Mouse (Mus musculus) heart, embryonic 12.5 days (tissue): ENCODE data around the gene Edil3. TPM values are rescaled to one million over a fixed set of nuclear protein-coding genes. Genes with fewer than 3 reads are reported as not detected.

Experiments used
- ATAC-seq: fragments of 200-750 bp; cut with Nextera tagmentation; 2 replicates; pipeline ENCODE4 v1.8.0; 2017; ENCODE audit warnings: moderate TSS enrichment, moderate library complexity; ENCODE audit not compliant: insufficient number of reproducible peaks, low FRiP score
- H3K27ac ChIP-seq: fragments of 300-500 bp; sonication (generic); 2 replicates; pipeline ENCODE4 v1.5.1; 2016; ENCODE audit warnings: mild to moderate bottlenecking, moderate library complexity; ENCODE audit not compliant: poor library complexity, severe bottlenecking
- H3K27me3 ChIP-seq: fragments of 300-500 bp; sonication (generic); replicated peaks from 2 replicates; pipeline ENCODE4 v1.6.1; 2016; ENCODE audit warnings: mild to moderate bottlenecking, moderate library complexity
- H3K36me3 ChIP-seq: fragments of 300-500 bp; sonication (generic); 2 replicates; pipeline ENCODE4 v1.6.1; 2016; ENCODE audit warnings: mild to moderate bottlenecking, moderate library complexity
- H3K4me1 ChIP-seq: fragments of 300-500 bp; sonication (generic); replicated peaks from 2 replicates; pipeline ENCODE4 v1.6.1; 2016; ENCODE audit warnings: mild to moderate bottlenecking
- H3K4me2 ChIP-seq: fragments of 300-500 bp; sonication (generic); 2 replicates; pipeline ENCODE4 v1.6.1; 2016; ENCODE audit warnings: mild to moderate bottlenecking, moderate library complexity
- H3K4me3 ChIP-seq: fragments of 300-500 bp; sonication (generic); 2 replicates; pipeline ENCODE4 v1.5.1; 2016; ENCODE audit warnings: mild to moderate bottlenecking
- H3K9ac ChIP-seq: fragments of 300-500 bp; sonication (generic); 2 replicates; pipeline ENCODE4 v1.6.1; 2016; ENCODE audit warnings: mild to moderate bottlenecking, moderate library complexity
- H3K9me3 ChIP-seq: fragments of 300-500 bp; sonication (generic); replicated peaks from 2 replicates; pipeline ENCODE4 v1.6.1; 2016; ENCODE audit warnings: mild to moderate bottlenecking, moderate library complexity
- WGBS: fragments of 180-500 bp; shearing (Covaris S2); methylation state at CpG from one replicate; pipeline ENCODE4 v1.1.7; 2016; 5-methylcytosine and 5-hydroxymethylcytosine counted together
- polyA plus RNA-seq: library from polyadenylated mRNA; unstranded; fragments of >200 nt; fragmentation: Nextera tagmentation; extraction: Ambion mirVana; gene quantifications from 2 replicates; pipeline ENCODE4 v1.2.1, GENCODE M21; 2016

Gene Edil3
- polyA plus RNA-seq = 15.6 and 16.5 TPM in 2 replicates

DNA sequence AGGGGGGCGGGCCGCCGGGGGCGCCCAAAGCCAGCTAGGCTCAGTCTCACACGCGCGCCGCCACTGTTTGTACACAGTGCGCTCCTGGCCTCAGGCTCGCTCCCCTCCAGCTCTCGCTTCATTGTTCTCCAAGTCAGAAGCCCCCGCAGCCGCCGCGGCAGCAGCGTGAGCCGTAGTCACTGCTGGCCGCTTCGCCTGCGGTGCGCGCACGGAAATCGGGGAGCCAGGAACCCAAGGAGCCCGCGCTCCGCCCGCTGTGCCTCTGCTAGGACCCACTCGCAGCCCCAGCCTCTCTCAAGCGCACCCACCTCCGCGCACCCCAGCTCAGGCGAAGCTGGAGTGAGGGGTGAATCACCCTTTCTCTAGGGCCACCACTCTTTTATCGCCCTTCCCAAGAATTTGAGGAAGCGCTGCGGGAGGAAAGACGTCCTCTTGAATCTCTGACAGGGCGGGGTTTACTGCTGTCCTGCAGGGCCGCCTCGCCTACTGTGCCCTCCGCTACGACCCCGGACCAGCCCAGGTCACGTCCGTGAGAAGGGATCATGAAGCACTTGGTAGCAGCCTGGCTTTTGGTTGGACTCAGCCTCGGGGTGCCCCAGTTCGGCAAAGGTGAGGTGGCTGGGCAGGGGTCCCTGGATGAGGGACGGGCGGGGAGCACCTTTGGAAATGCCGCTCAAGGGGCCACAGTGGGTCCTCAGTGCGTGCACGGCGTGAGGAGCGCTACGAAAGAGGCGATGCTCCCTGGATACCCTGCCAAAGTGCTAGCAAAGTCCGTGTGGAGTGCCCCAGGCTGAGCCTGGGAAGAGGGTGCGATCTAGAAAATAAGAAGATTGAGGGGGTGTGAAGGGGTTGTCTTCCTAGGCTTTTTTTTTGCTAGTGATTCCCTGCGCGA, at the start of gene Edil3:
Gene Edil3 (plus strand): TSS at position 33 of the 892 bp plus-strand sequence.
- H3K27ac ChIP-seq = peak within 1 kb of the TSS; percentile 20
- under 1% methylated on average over 53 of the region's 60 CpGs for WGBS
- H3K27me3 ChIP-seq = no peaks in the 10 kb centered on the region
- peak within 1 kb of the TSS; percentile 94 for H3K4me2 ChIP-seq
- H3K9ac ChIP-seq = peak within 1 kb of the TSS; percentile 76
- peaks cover 11% of the 10 kb centered on the region for H3K4me1 ChIP-seq
- no peaks in the 10 kb centered on the region for H3K9me3 ChIP-seq
- peak within 1 kb of the TSS; percentile 58 for H3K4me3 ChIP-seq
- ATAC-seq = peak; percentile 80
- no peaks in the 10 kb centered on the region for H3K36me3 ChIP-seq

DNA sequence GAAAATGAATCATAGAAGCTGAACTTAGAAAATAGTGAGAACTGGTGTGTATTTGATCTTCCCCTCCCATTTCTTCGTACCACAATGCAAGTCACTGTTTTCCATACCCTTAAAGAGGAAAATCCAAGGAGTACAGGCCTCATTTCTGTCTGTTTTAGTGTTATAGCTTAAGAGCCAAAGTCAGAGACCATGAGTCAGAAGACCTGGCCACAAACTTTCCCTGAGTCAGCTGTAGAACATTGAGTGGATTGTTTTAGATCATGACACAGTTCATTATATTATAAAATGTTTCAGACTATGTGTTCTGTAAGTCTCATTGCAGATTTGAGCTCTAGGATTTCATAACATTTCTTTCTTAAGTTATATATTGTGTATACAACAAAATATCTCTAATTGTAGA, 22.1 kb upstream of the Edil3 start:
- no peaks in the 10 kb centered on the region for H3K36me3 ChIP-seq
- H3K4me1 ChIP-seq = no peaks in the 10 kb centered on the region
- WGBS = 60% methylated on average over 1 of the region's 1 CpGs
- H3K4me2 ChIP-seq = no peak overlapping the region
- no peaks in the 10 kb centered on the region for H3K27me3 ChIP-seq
- H3K9me3 ChIP-seq = no peaks in the 10 kb centered on the region
- H3K9ac ChIP-seq = no peak overlapping the region
- no peak overlapping the region for H3K4me3 ChIP-seq
- no peak for ATAC-seq
- no peak overlapping the region for H3K27ac ChIP-seq

DNA sequence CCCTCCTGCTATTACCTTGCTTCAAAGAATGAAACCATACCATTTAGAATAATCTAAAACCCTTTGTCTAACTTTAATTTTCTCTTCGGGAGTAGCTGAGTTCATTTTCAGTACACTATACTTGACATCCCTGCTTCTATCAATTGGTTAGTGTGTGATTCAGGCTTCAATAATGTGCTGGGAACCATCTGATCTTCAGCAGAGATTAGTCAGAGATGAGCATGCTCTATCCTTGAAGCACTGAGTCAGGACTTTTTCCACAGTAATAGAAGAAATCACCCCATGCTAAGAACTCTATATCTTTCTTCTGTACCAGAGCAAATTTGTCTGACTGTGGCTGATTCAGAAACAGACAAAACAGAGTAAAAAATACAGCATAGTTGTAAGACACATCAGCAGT, 20.3 kb upstream of the Edil3 start:
- Histone ChIP-seq H3K4me1 (no peaks in the 10 kb centered on the region), H3K9me3 (no peaks in the 10 kb centered on the region), H3K27me3 (no peaks in the 10 kb centered on the region), H3K27ac (no peak overlapping the region), H3K9ac (no peak overlapping the region), H3K36me3 (no peaks in the 10 kb centered on the region), H3K4me3 (no peak overlapping the region), H3K4me2 (no peak overlapping the region)
- no peak for ATAC-seq
- WGBS = 87% methylated on average over 1 of the region's 1 CpGs

DNA sequence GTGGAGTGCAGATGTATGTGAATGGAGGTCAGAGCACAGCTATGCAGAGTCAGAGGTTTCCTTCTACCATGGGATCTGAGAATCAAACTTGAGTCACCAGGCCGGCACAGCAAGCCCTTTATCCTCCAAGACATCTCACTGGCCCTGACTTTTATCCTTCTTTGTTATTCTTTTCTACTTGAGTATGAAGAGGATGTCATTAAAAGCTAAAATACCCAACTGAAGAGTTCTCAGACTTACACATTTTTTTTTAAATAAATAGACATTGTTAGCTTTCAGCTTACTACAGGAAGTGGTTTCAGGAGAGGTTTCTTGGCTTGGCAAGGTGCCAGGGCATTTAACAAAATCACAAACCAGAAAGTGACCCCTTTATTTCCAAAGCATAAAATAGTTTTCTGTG, 15.4 kb upstream of the Edil3 start:
- Histone ChIP-seq H3K9me3 (no peaks in the 10 kb centered on the region), H3K27ac (no peak overlapping the region), H3K4me2 (no peak overlapping the region), H3K4me1 (no peaks in the 10 kb centered on the region), H3K27me3 (no peaks in the 10 kb centered on the region), H3K36me3 (no peaks in the 10 kb centered on the region), H3K4me3 (no peak overlapping the region), H3K9ac (no peak overlapping the region)
- WGBS = 38% methylated on average over 1 of the region's 1 CpGs
- no peak for ATAC-seq

DNA sequence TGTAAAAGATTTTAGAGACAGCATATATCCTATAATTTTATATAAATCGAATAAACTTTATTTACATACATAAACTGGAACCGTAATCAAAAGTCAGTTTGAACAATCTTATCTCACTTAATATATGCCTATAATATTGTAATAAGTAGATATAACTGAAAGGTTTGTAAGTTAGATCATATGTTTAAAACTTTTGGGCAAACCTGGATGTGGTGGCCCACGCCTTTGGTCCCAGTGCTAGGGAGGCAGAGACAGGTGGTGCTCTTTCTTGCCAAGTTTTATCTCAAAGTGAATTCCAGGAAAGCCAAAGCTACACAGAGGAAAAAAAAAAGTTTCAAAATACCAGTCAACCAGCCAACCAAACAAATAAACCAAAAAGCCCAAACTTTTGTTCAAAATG, 15.0 kb upstream of the Edil3 start:
- Histone ChIP-seq H3K27me3 (no peaks in the 10 kb centered on the region), H3K9ac (no peak overlapping the region), H3K9me3 (no peaks in the 10 kb centered on the region), H3K4me3 (no peak overlapping the region), H3K27ac (no peak overlapping the region), H3K4me2 (no peak overlapping the region), H3K4me1 (no peaks in the 10 kb centered on the region), H3K36me3 (no peaks in the 10 kb centered on the region)
- WGBS = 83% methylated on average over 3 of the region's 3 CpGs
- no peak for ATAC-seq

DNA sequence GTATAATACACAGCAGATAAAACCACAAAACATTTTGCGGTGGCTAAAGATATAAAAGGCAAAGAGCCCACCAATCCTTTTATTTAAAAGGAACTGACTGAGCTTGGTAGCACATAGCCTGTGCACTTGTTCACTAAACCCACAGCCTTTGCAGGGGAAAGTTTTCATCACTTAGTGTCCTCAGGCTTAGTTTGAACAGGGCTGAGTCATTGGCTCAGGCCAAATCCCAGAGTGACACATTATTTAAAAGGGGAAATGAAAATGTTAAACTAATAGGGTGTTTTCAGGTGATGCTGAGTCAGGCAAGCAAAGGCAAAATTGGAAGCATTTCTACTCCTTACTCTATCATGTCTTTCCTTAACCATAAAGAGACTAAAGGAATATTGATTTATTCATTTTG, 11.2 kb upstream of the Edil3 start:
- H3K9ac ChIP-seq = no peak overlapping the region
- no peak overlapping the region for H3K4me3 ChIP-seq
- 88% methylated on average over 1 of the region's 1 CpGs for WGBS
- no peaks in the 10 kb centered on the region for H3K27me3 ChIP-seq
- no peaks in the 10 kb centered on the region for H3K9me3 ChIP-seq
- no peak overlapping the region for H3K27ac ChIP-seq
- H3K4me1 ChIP-seq = no peaks in the 10 kb centered on the region
- H3K36me3 ChIP-seq = no peaks in the 10 kb centered on the region
- ATAC-seq = no peak
- H3K4me2 ChIP-seq = no peak overlapping the region

DNA sequence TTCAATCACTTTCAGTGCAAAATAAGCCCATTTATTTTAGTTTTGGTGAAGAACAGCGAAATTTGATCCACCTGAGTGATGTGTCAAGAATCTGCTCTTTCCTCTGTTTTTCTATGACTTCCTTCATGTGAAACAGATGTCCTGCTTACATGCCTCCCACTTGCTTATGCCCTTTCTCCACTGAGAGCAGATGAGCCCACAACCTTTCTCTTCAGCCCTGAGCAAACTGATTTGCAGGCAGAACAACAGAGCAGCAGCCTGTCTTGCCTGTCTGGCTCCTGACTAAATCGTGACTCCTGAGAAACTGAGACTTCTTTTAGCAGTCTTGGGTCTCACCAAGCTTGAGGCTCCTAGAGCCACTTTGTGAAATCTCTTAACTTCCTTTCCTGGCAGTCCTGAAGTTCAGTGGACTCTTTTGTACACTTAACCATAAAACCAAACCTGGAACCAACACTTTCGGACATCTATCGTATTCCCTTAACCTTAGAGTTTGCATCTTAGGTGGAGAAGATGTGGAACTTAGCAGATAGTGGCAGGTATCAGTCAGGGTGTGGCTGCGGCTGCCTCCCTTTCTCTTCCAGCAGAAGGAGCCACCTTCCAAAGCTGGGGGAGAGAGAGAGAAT, 475 bp upstream of the Edil3 start:
- Histone ChIP-seq H3K9ac (peak overlapping the region; percentile 76; the same call in 1 of the 2 replicates), H3K36me3 (no peaks in the 10 kb centered on the region)

DNA sequence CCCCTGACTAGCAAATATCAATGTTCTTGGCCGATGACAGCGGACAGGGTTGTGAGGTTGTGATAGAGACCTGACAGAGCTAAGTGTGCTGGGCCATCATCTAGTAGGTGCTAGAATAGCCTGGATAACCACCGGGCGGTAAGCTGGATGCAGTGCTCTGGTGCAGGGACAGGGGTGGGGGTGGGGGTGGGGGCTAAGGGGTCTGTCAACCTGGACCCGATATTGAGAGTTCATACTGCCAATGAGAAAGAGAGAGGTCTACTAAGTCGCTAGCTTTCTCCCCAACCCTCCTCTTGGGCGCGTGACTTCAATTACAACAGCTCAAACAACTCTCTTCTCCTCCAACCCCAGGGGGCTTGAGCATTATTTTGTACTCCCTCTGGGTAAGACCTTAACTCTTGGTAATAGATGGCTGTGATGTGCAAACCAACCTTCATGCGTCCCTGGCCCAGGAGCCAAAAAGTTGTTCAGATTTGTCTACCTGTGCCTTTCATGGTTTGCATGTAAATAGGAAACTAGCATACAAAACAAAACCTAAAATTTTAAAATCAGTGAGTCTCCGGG, 1.1 kb downstream of the Edil3 start:
- H3K36me3 ChIP-seq = no peaks in the 10 kb centered on the region
- peak overlapping the region; percentile 94 for H3K4me2 ChIP-seq
- ATAC-seq = no peak
- peaks cover 11% of the 10 kb centered on the region for H3K4me1 ChIP-seq
- no peaks in the 10 kb centered on the region for H3K9me3 ChIP-seq
- WGBS = 7% methylated on average over 10 of the region's 10 CpGs
- peak overlapping the region; percentile 58 for H3K4me3 ChIP-seq
- no peaks in the 10 kb centered on the region for H3K27me3 ChIP-seq
- H3K27ac ChIP-seq = peak overlapping the region; percentile 13; the same call in 1 of the 2 replicates
- peak overlapping the region; percentile 76 for H3K9ac ChIP-seq

More for the DNA sequence above, 475 bp upstream of the Edil3 start:
- Histone ChIP-seq H3K27ac (no peak overlapping the region), H3K9me3 (no peaks in the 10 kb centered on the region), H3K4me3 (peak overlapping the region; percentile 58), H3K27me3 (no peaks in the 10 kb centered on the region), H3K4me1 (peaks cover 11% of the 10 kb centered on the region), H3K4me2 (peak overlapping the region; percentile 94)
- no peak for ATAC-seq
- 20% methylated on average over 5 of the region's 5 CpGs for WGBS

DNA sequence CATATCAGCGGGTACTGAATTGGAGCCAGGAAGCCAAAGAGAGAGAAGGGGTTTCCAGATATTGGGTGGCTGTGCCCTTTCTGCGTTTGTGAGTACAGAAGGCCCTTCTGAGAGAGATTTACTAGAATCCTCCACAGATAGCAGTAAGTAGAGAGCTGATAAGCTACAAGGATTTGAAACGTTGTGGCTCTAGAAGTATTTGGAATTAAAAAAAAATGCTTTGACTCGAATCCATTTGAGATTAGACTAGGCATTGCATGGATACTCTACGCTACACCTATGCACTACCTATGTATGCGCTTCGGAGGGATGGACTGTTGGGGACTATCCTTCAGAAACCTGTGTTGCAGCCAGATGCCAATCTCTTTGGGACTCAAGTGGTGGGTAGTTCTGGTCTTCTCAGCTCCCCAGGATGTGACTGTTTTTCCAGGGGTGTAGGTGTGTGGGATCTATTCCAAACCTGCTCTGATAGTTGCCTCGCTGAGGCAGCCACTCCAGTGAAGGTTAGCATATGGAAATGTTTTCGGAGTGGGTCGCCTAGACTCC, 1.8 kb downstream of the Edil3 start:
- Histone ChIP-seq H3K4me2 (peak overlapping the region; percentile 94), H3K4me1 (peaks cover 11% of the 10 kb centered on the region), H3K27me3 (no peaks in the 10 kb centered on the region), H3K9me3 (no peaks in the 10 kb centered on the region), H3K27ac (peak overlapping the region; percentile 13; the same call in 1 of the 2 replicates), H3K36me3 (no peaks in the 10 kb centered on the region), H3K9ac (no peak overlapping the region), H3K4me3 (peak overlapping the region; percentile 58)
- WGBS = 12% methylated on average over 10 of the region's 10 CpGs
- no peak for ATAC-seq

DNA sequence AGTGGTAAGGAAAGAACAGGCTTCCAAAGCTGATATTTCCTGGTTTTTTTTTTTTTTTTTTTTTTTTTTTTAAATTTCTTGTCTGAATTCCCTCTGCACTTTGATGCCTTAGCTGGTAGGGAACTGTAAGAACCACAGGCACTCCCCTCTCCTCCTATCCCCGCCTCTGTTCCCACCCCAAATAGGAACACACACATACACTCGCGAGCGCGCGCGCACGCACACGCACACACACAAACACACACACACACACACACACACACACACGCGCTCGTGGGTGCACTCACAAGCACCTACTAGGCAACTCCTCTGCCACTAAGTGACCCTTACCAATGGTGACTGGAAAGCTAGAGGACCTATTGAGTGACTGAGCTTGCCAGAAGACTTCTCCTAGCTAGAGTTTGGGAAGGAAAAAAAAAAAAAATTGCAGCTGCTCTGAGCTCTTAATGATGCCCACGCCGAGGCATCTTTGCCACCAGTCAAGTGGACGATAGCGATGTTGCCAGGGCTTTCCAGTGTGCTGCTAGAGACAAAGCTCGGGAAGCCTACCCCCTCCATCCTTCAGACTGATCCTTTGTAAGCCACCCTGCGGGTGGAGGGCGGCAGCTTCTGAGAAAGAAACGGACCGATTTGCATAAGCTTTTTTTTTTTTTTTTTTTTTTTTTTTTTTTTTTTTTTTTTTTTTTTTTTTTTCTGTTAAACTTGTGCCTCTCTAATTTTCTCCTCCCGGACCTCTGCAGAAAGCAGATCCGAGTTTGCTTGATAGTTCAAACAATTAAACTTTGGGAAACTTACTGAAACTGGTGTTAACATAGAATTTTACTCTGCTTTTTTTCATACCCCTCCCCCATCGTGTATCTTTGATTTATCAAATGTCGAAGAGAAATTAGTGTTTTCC, 2.5 kb downstream of the Edil3 start:
- peak overlapping the region; percentile 58 for H3K4me3 ChIP-seq
- H3K9ac ChIP-seq = peak overlapping the region; percentile 67
- H3K36me3 ChIP-seq = no peaks in the 10 kb centered on the region
- H3K27me3 ChIP-seq = no peaks in the 10 kb centered on the region
- ATAC-seq = peak; percentile 57; the same call in 1 of the 2 replicates
- no peaks in the 10 kb centered on the region for H3K9me3 ChIP-seq
- under 1% methylated on average over 25 of the region's 25 CpGs for WGBS
- peak overlapping the region; percentile 94 for H3K4me2 ChIP-seq
- H3K27ac ChIP-seq = 0 out of 2 replicates have a peak overlapping the region, but pooled peaks have one; percentile 43
- peaks cover 11% of the 10 kb centered on the region for H3K4me1 ChIP-seq
